Mouse (Mus musculus) embryo, embryonic 11 days (tissue): ENCODE data around the gene Mcm9.
"Not testable (repeated sequence)": the region's sequence is repeated elsewhere in the genome, so short reads cannot be mapped to it uniquely, and the experiment has no call there.

Source experiments
- DNase-seq: peaks from one replicate; pipeline ENCODE4 v3.0.0-alpha.2; 2015

The Mcm9 gene

GRCm38 (mm10) chr10:53495349-53495748 is 134.9 kb downstream of the Mcm9 start:
- DNase-seq = not testable (repeated sequence)

- DNase-seq = no peak
These were observed 136.3 kb downstream of the Mcm9 start for GRCm38 (mm10) chr10:53493954-53494353.
